Mouse (Mus musculus) brain, embryonic 14.5 days (tissue): ENCODE results near the gene Ing3.

ENCODE experiments used
- CTCF ChIP-seq: fragments of 200-500 bp; IDR thresholded peaks from 2 replicates; pipeline ENCODE4 v1.5.1; 2012; ENCODE audit warnings: inconsistent platforms, mild to moderate bottlenecking, moderate library complexity, borderline replicate concordance; ENCODE audit not compliant: insufficient read depth, insufficient read length; ENCODE audit errors: extremely low read depth
- POLR2A ChIP-seq: fragments of 200-500 bp; IDR thresholded peaks from 2 replicates; pipeline ENCODE4 v1.6.1; 2012; ENCODE audit warnings: mild to moderate bottlenecking, inconsistent platforms, borderline replicate concordance; ENCODE audit not compliant: poor library complexity, insufficient read depth, insufficient read length, severe bottlenecking; ENCODE audit errors: extremely low read depth

GRCm38 (mm10) chr6:22011546-22011945 lies 62.2 kb downstream of the Ing3 start:
- TF ChIP-seq CTCF (no peak), POLR2A (no peak)
